9 mouse cellular contexts compared by ENCODE assay signal in the genomic region with DNA sequence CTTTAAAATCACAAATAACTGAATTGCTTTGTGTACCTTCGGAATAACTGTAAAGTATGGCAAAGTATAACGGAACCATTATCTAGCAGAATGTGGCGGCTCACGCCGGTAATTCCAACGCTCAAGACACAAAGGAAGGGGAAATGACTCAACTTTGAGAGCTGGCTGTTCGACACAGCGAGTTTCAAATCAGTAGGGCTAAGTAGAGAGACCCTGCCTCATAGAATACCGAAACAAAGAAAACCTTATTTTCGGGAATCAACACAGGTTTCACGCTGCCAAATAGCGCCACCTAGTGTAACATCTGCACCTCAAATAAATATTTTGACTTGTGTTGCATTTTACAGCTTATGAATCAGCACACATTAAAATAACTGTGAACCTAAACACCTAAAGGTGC. TPM values are rescaled to one million over a fixed set of nuclear protein-coding genes. Genes with fewer than 3 reads are reported as not detected.
DNase-seq lines count a peak whose midpoint lies in the region; TF ChIP-seq lines count a peak whose summit lies in the region.
"Had no signal": no experiment of that assay in that cellular context is flagged by ENCODE, and none has a peak within 500 bp of the region (broad histone marks: within the 10 kb centered on the region; RNA-seq: fewer than 3 reads in every experiment).

No protein-coding gene starts in this region.

- peak; percentile 79 for TF ChIP-seq RAD21 in CH12.LX (IDR thresholded peaks at IDR 0.05; ENCODE audit: low read depth, low read length)

- H3K4me2 ChIP-seq in CH12.LX (ENCODE audit: insufficient read depth, low read depth, poor library complexity, severe bottlenecking) = peak overlapping the region; percentile 91
- H3K4me2 ChIP-seq: hindbrain, embryonic 15.5 days had no signal

- no peak overlapping the region for H3K27ac ChIP-seq in layer of hippocampus, adult 2 months
- H3K27ac ChIP-seq in CH12.LX (ENCODE audit: insufficient read depth, low read depth) = no peak overlapping the region
- H3K27ac ChIP-seq in small intestine, adult 2 months (ENCODE audit: insufficient read depth, low read depth, low read length) = no peak overlapping the region
- H3K27ac ChIP-seq: hindbrain, embryonic 15.5 days had no signal

- no peak for TF ChIP-seq EP300 in CH12.LX (IDR thresholded peaks at IDR 0.05; ENCODE audit: low read length)

- H3K36me3 ChIP-seq in CH12.LX (replicated peaks in 1 of 2; ENCODE audit: control insufficient read depth in 1 of 2, insufficient read depth in 1 of 2, low read length in 1 of 2) = no peaks in the 10 kb centered on the region
- H3K36me3 ChIP-seq in small intestine, adult 2 months (ENCODE audit: control insufficient read depth, insufficient read depth, low read length) = no peaks in the 10 kb centered on the region
- H3K36me3 ChIP-seq: hindbrain, embryonic 15.5 days had no signal

- peak in 1 of 2 experiments; percentile 61 for DNase-seq in layer of hippocampus, adult 2 months (ENCODE audit: low spot score in 2 of 2)
- DNase-seq in layer of hippocampus, postnatal 36 days = no peak
- DNase-seq in CH12.LX (ENCODE audit: extremely low read depth) = peak; percentile 45
- DNase-seq in T-cell, adult 2 months (ENCODE audit: low spot score) = peak; percentile 42
- peak; percentile 63 for DNase-seq in embryo, embryonic 10 days (ENCODE audit: low spot score)
- peak; percentile 52 to 56 for DNase-seq in left cerebral cortex, postnatal 25 days (ENCODE audit: low spot score in 2 of 2)
- no peak for DNase-seq in frontal cortex, postnatal 10 days (ENCODE audit: low spot score in 2 of 2)

- TF ChIP-seq POLR2A in CH12.LX (IDR thresholded peaks at IDR 0.05; ENCODE audit: low read depth, low read length) = no peak
- no peak for TF ChIP-seq POLR2A in small intestine, adult 2 months (IDR thresholded peaks at IDR 0.05; ENCODE audit: low read depth, low read length)

- no peaks in the 10 kb centered on the region for H3K9me3 ChIP-seq in CH12.LX (replicated peaks; ENCODE audit: low read length)
- H3K9me3 ChIP-seq: hindbrain, embryonic 15.5 days had no signal

- H3K9ac ChIP-seq in CH12.LX (ENCODE audit: insufficient read depth, low read depth) = no peak overlapping the region
- H3K9ac ChIP-seq: hindbrain, embryonic 15.5 days had no signal

- peak; percentile 91 for TF ChIP-seq CTCF in layer of hippocampus, adult 2 months (conservative IDR thresholded peaks at IDR 0.05)
- peak; percentile 83 to 85 for TF ChIP-seq CTCF in CH12.LX (conservative IDR thresholded peaks at IDR 0.05 in 1 of 2, IDR thresholded peaks at IDR 0.05 in 1 of 2; ENCODE audit: low read depth in 2 of 2, low read length in 2 of 2)
- peak; percentile 40; the same call in 1 of the 2 replicates for TF ChIP-seq CTCF in small intestine, adult 2 months (IDR thresholded peaks at IDR 0.05; ENCODE audit: extremely low read depth, insufficient read length, insufficient replicate concordance, low read depth, low read length)

- in situ Hi-C loops in CH12.LX (cut with MboI; ENCODE audit: low pct_ligation_motif_present, low pct_unique_long_range_greater_than_20kb, low sequenced_read_pairs) = no loop called here

- intact Hi-C loops in left cerebral cortex, postnatal 25 days (cut with DNase I) = loop anchor here (1.0 to 2.0 kb wide), 3 partner anchors 167 to 262 kb away; no protein-coding TSS in a partner anchor

- no peaks in the 10 kb centered on the region for H3K79me2 ChIP-seq in CH12.LX (replicated peaks; ENCODE audit: control insufficient read depth, extremely low read depth, insufficient read depth, poor library complexity, severe bottlenecking)

- WGBS in small intestine, adult 2 months = 43% methylated on average over 12 of the region's 12 CpGs

- H3K4me1 ChIP-seq in CH12.LX (ENCODE audit: control insufficient read depth in 1 of 2, insufficient read depth in 2 of 2) = no peaks in the 10 kb centered on the region
- no peaks in the 10 kb centered on the region for H3K4me1 ChIP-seq in small intestine, adult 2 months (ENCODE audit: control insufficient read depth, insufficient read depth, insufficient read length, low read length)
- H3K4me1 ChIP-seq: hindbrain, embryonic 15.5 days had no signal

- dilution Hi-C loops in CH12.LX (cut with MboI; ENCODE audit: extremely low pct_ligation_motif_present, extremely low pct_unique_long_range_greater_than_20kb, low sequenced_read_pairs) = no loop called here

- H3K27me3 ChIP-seq in CH12.LX (replicated peaks) = peaks cover 8% of the 10 kb centered on the region
- H3K27me3 ChIP-seq in small intestine, adult 2 months (ENCODE audit: control insufficient read depth, insufficient read depth, low read length) = no peaks in the 10 kb centered on the region
- H3K27me3 ChIP-seq: hindbrain, embryonic 15.5 days had no signal

- H3K4me3 ChIP-seq in layer of hippocampus, adult 2 months = no peak overlapping the region
- H3K4me3 ChIP-seq in CH12.LX (replicated peaks in 1 of 3; ENCODE audit: low read depth in 2 of 3, low read length in 2 of 3, poor library complexity in 1 of 3) = no peak overlapping the region
- no peak overlapping the region for H3K4me3 ChIP-seq in small intestine, adult 2 months (ENCODE audit: low read depth, low read length)
- H3K4me3 ChIP-seq: hindbrain, embryonic 15.5 days had no signal

TF ChIP-seq in CH12.LX, 34 proteins besides CTCF, POLR2A, EP300 and RAD21:
- TF ChIP-seq ZC3H11A (IDR thresholded peaks at IDR 0.05; ENCODE audit: low read depth, low read length) = no peak
- peak; percentile 83 for TF ChIP-seq SMC3 (IDR thresholded peaks at IDR 0.05; ENCODE audit: low read depth, low read length)

RNA-seq across cellular contexts. Expression of a gene that starts 14.1 kb away (rescaled TPM):
- 10 to 100 TPM; 85.1 to 86.0 TPM for total RNA-seq in layer of hippocampus, adult 2 months (2021)
- 10 to 100 TPM; 73.6 to 81.1 TPM for total RNA-seq in layer of hippocampus, postnatal 36 days (2021)
- total RNA-seq in CH12.LX (2012; rRNA removed) (0.59 and 0.85 TPM in 2 replicates), CH12.LX (2014; rRNA removed) (1.2 and 2.0 TPM in 2 replicates)
- 2.0 and 2.4 TPM in 2 replicates for polyA plus RNA-seq in CH12.LX (2012; ENCODE audit: insufficient read length, low read depth)
- 100 to 1,000 TPM; 106 to 113 TPM for total RNA-seq in left cerebral cortex, postnatal 25 days (2021)
- 25.6 and 47.2 TPM in 2 replicates for polyA plus RNA-seq in small intestine, adult 2 months (2012; rRNA removed)

RNA-seq across cellular contexts. Expression of a gene that starts 31.7 kb away (rescaled TPM):
- total RNA-seq in layer of hippocampus, adult 2 months (2021) = 10 to 100 TPM; 21.2 to 22.7 TPM
- total RNA-seq in layer of hippocampus, postnatal 36 days (2021) = 10 to 100 TPM; 23.3 to 25.0 TPM
- total RNA-seq in CH12.LX (2012; rRNA removed) (4.1 and 4.4 TPM in 2 replicates), CH12.LX (2014; rRNA removed) (4.8 and 4.9 TPM in 2 replicates)
- polyA plus RNA-seq in CH12.LX (2012; ENCODE audit: insufficient read length, low read depth) = 6.5 and 7.7 TPM in 2 replicates
- 10 to 100 TPM; 23.3 to 24.0 TPM for total RNA-seq in left cerebral cortex, postnatal 25 days (2021)
- 6.4 and 11.5 TPM in 2 replicates for polyA plus RNA-seq in small intestine, adult 2 months (2012; rRNA removed)

Comparison
In these comparisons a context has a peak if more than half of its experiments do, and no peak if none do; other contexts are left out.
1. DNase-seq: peak in CH12.LX (single experiment), T-cell, adult 2 months (single experiment), embryo, embryonic 10 days (single experiment) and left cerebral cortex, postnatal 25 days (2 of 2); none in layer of hippocampus, postnatal 36 days (0 of 2) and frontal cortex, postnatal 10 days (0 of 2).
2. CTCF ChIP-seq: peak in every context shown above with its lines; median percentile 91 in layer of hippocampus, adult 2 months; 84 in CH12.LX; 40 in small intestine, adult 2 months.
3. RNA of a gene that starts 14.1 kb away (total RNA-seq): 106 to 113 TPM in left cerebral cortex, postnatal 25 days, 85.1 to 86.0 TPM in layer of hippocampus, adult 2 months and 73.6 to 81.1 TPM in layer of hippocampus, postnatal 36 days; 0.59 to 2.0 TPM in CH12.LX; every median in the first group is over 10 times any median in the second.